Mouse (Mus musculus) hindbrain, embryonic 11.5 days (tissue): ENCODE data around the gene Eif2b4. TPM values are rescaled to one million over a fixed set of nuclear protein-coding genes. Genes with fewer than 3 reads are reported as not detected.

Experiments used
- ATAC-seq: fragments of 200-750 bp; cut with Nextera tagmentation; 2 replicates; pipeline ENCODE4 v1.8.0; 2017; ENCODE audit warnings: mild to moderate bottlenecking, moderate TSS enrichment, moderate library complexity; ENCODE audit not compliant: low FRiP score
- DNase-seq: peaks from one replicate; pipeline ENCODE4 v3.0.0-alpha.2; 2015; ENCODE audit warnings: low spot score
- H3K27ac ChIP-seq: fragments of 300-500 bp; sonication (generic); 2 replicates; pipeline ENCODE4 v1.5.1; 2014; ENCODE audit warnings: mild to moderate bottlenecking, low read depth, low read length
- H3K27me3 ChIP-seq: fragments of 300-500 bp; sonication (generic); 2 replicates; pipeline ENCODE4 v1.6.1; 2014; ENCODE audit warnings: mild to moderate bottlenecking, low read length, moderate library complexity, mixed read lengths; ENCODE audit not compliant: control insufficient read depth, insufficient read depth
- H3K36me3 ChIP-seq: fragments of 300-500 bp; sonication (generic); 2 replicates; pipeline ENCODE4 v1.6.1; 2014; ENCODE audit warnings: mild to moderate bottlenecking, low read length, moderate library complexity, mixed read lengths; ENCODE audit not compliant: control insufficient read depth, insufficient read depth
- H3K4me1 ChIP-seq: fragments of 300-500 bp; sonication (generic); replicated peaks from 2 replicates; pipeline ENCODE4 v1.6.1; 2014; ENCODE audit warnings: low read length, mixed read lengths; ENCODE audit not compliant: control insufficient read depth, insufficient read depth
- H3K4me2 ChIP-seq: fragments of 300-500 bp; sonication (generic); replicated peaks from 2 replicates; pipeline ENCODE4 v1.6.1; 2014; ENCODE audit warnings: mild to moderate bottlenecking, low read depth, low read length
- H3K4me3 ChIP-seq: fragments of 300-500 bp; sonication (generic); 2 replicates; pipeline ENCODE4 v1.5.1; 2014; ENCODE audit warnings: low read depth, low read length
- H3K9ac ChIP-seq: fragments of 300-500 bp; sonication (generic); 2 replicates; pipeline ENCODE4 v1.6.1; 2014; ENCODE audit warnings: low read depth, low read length
- H3K9me3 ChIP-seq: fragments of 300-500 bp; sonication (generic); 2 replicates; pipeline ENCODE4 v1.6.1; 2016; ENCODE audit warnings: low read length; ENCODE audit not compliant: control insufficient read depth
- WGBS: fragments of 180-500 bp; shearing (Covaris S2); extraction: QIAGEN DNeasy Blood & Tissue Kit; methylation state at CpG from one replicate; pipeline ENCODE4 v1.1.7; 2014; 5-methylcytosine and 5-hydroxymethylcytosine counted together
- polyA plus RNA-seq: library from polyadenylated mRNA; unstranded; fragments of >200 nt; fragmentation: Nextera tagmentation; extraction: Ambion mirVana; gene quantifications from 2 replicates; pipeline ENCODE4 v1.2.1, GENCODE M21; 2014

Gene Eif2b4
- polyA plus RNA-seq: 65.8 and 66.5 TPM in 2 replicates

DNA sequence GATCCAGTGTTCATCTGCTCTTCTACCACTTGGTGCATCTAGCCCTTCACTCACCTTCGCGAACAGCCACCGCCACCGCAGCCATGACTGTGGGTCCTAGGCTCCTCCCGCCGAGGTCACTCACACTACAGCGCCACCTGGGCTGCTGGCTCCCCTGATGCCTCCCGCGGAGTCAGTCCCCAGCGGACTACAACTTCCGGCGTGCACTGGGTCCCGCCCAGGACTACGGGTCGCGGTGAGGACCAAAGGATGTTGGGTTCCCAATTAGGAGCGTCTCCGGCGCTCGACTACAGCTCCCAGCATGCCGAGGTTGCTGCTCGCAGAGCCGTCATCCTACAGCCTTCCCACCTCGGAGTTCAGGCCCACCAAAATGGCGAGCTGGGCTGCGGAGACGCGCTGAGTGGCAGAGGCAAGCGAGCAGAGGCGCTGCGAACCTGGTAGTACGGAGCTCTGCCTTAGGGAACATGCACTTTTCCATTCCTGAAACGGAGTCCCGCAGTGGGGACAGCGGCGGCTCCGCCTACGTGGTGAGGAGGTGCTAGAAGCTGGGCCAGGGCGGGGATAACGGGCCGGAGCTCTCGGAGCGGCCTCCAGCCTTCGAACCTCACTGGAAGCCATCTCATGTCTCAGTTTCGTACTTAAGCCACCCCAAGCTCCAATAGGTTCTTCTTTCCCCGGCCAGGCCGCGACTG is at the start of gene Eif2b4, which contains the start of gene Snx17:
Eif2b4 (minus strand) TSS at position 492 of the 692 bp plus-strand sequence.
Snx17 (plus strand) TSS at position 289 of the 692 bp plus-strand sequence.
- ATAC-seq: peak; percentile 97

GRCm38 (mm10) chr5:31242191-31242590 is 49.0 kb upstream of the Eif2b4 start:
- no peaks in the 10 kb centered on the region for H3K27me3 ChIP-seq
- H3K4me1 ChIP-seq: peaks cover 5% of the 10 kb centered on the region; the same call in 1 of the 2 replicates
- H3K9ac ChIP-seq: peak overlapping the region; percentile 92; the same call in 1 of the 2 replicates

More for the DNA sequence above, at the start of gene Eif2b4, which contains the start of gene Snx17:
- Histone ChIP-seq H3K27me3 (no peaks in the 10 kb centered on the region), H3K36me3 (peaks cover 12% of the 10 kb centered on the region), H3K27ac (peak within 1 kb of the TSS; percentile 82), H3K4me3 (peak within 1 kb of the TSS; percentile 93), H3K4me2 (peak within 1 kb of the TSS; percentile 86), H3K4me1 (peaks cover 7% of the 10 kb centered on the region), H3K9ac (peak within 1 kb of the TSS; percentile 95), H3K9me3 (no peaks in the 10 kb centered on the region)
- under 1% methylated on average over 48 of the region's 48 CpGs for WGBS
- DNase-seq: peak; percentile 98

DNA sequence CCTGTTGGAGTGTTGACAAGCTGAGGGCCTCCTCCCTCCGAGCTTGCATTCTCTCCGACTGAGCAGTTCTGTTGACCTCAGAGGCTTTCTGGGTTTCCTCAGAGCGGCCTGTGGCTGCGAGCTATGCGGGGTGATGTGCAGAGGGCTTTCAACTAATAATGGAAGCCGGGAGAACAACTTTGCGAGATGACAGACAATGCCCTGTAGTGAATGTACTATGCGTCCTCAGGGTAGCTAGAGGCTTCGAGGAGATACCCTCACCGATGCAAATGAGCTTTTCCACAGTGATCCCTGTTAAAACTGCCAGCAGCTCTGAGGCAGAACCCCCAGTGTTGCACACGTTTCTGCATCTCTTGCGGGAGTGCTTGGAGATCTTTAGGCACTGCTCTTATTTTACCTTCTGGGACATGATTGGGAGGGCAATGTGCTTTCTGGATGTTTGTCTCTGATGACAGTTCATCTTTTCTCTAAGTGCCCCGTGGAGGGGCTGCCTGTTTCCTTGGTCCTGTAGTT is 48.3 kb upstream of the Eif2b4 start:
- Histone ChIP-seq H3K4me1 (peaks cover 5% of the 10 kb centered on the region; the same call in 1 of the 2 replicates), H3K4me3 (peak overlapping the region; percentile 92), H3K27me3 (no peaks in the 10 kb centered on the region), H3K36me3 (no peaks in the 10 kb centered on the region; the same call in 1 of the 2 replicates), H3K27ac (peak overlapping the region; percentile 97), H3K9me3 (no peaks in the 10 kb centered on the region), H3K4me2 (peak overlapping the region; percentile 78), H3K9ac (peak overlapping the region; percentile 92)
- ATAC-seq (no peak), DNase-seq (no peak)
- WGBS: under 1% methylated on average over 13 of the region's 13 CpGs

More at GRCm38 (mm10) chr5:31242191-31242590, 49.0 kb upstream of the Eif2b4 start:
- Histone ChIP-seq H3K36me3 (no peaks in the 10 kb centered on the region; the same call in 1 of the 2 replicates), H3K4me3 (peak overlapping the region; percentile 92), H3K4me2 (peak overlapping the region; percentile 78), H3K9me3 (no peaks in the 10 kb centered on the region), H3K27ac (no peak overlapping the region)
- ATAC-seq (no peak), DNase-seq (no peak)
- WGBS: 25% methylated on average over 10 of the region's 10 CpGs

DNA sequence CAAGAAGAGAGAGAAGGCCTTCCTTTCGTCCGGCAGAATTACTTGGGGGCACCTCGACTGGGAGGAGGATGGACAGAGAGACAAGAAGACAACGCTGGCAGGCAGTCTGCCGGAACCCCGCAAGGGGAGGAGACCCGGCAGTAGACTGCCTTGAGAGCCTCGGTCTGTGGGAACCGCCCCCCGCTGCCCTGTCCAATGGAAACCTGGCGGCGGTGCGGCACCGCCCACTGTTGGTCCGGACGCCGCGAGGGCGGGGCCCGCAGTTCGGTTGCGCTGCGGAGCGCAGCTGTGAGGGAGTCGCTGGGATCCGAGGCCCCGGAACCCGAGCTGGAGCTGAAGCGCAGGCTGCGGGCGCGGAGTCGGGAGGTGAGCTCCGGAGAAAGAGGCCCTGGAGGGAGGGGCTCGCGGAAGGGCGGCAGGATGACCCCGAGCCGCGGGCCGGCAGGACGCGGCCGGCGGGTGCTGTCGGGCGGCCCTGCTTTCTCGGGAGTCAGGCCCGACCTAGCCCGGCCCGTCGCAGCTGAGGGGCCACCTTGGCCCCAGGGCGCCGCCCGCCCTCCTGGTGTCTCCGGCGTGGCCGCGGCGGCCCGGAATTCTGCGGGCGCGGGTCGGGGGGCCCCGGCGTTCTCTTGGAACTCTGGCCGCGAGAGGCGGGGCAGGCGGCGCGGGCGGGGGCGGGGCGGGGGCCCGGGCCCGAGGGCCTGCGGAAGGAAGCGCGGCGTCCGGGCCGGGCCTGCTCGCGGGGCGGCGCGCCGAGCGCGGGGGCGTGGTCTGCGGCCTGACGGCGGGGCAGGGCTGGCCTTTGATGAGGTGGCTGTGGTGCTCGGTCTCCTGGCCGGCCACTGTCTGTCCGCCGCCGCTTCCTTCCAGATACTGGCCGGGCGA is 47.6 kb upstream of the Eif2b4 start, which contains the start of the genes Nrbp1 and Gm9970:
Nrbp1 (plus strand) TSS at position 228 of the 885 bp plus-strand sequence.
Gm9970 (minus strand) TSS at position 596 of the 885 bp plus-strand sequence.
- under 1% methylated on average over 48 of the region's 103 CpGs for WGBS
- Histone ChIP-seq H3K9ac (peak within 1 kb of the TSS; percentile 92), H3K4me1 (peaks cover 5% of the 10 kb centered on the region; the same call in 1 of the 2 replicates), H3K27ac (peak within 1 kb of the TSS; percentile 97), H3K36me3 (no peaks in the 10 kb centered on the region; the same call in 1 of the 2 replicates), H3K4me3 (peak within 1 kb of the TSS; percentile 92), H3K4me2 (peak within 1 kb of the TSS; percentile 78), H3K27me3 (no peaks in the 10 kb centered on the region), H3K9me3 (no peaks in the 10 kb centered on the region)
- DNase-seq: peak; percentile 97
- peak; percentile 99 for ATAC-seq

GRCm38 (mm10) chr5:31226641-31227040 is 33.4 kb upstream of the Eif2b4 start:
- Histone ChIP-seq H3K9ac (no peak overlapping the region), H3K4me2 (no peak overlapping the region), H3K36me3 (no peaks in the 10 kb centered on the region), H3K27me3 (no peaks in the 10 kb centered on the region), H3K9me3 (no peaks in the 10 kb centered on the region), H3K4me1 (no peaks in the 10 kb centered on the region), H3K27ac (no peak overlapping the region), H3K4me3 (no peak overlapping the region)
- DNase-seq (no peak), ATAC-seq (no peak)
- WGBS: 76% methylated on average over 1 of the region's 1 CpGs

DNA sequence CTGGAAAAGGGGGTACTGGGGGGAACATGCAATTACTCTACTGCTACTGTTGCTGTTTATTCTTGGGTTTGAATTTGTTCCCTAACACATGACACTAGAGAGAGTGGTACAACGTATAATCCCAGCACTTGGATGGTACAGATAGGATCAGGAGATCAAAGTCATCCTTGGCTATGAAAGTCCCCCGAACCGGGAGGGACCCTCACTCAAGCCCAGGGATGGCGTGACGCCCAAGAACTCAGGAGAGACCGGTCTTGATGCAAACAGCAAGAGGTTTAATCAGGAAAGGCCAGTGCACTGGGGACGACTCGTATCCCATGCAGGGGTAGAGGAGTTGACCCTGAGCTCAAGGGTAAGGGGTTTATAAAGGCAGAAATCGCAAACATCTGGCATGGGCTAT is 29.5 kb upstream of the Eif2b4 start:
- no peak overlapping the region for H3K9ac ChIP-seq
- no peak overlapping the region for H3K4me2 ChIP-seq
- H3K27ac ChIP-seq: no peak overlapping the region
- H3K4me3 ChIP-seq: no peak overlapping the region
- 95% methylated on average over 9 of the region's 9 CpGs for WGBS
- DNase-seq (no peak), ATAC-seq (no peak)
- no peaks in the 10 kb centered on the region for H3K9me3 ChIP-seq
- H3K36me3 ChIP-seq: no peaks in the 10 kb centered on the region
- no peaks in the 10 kb centered on the region for H3K27me3 ChIP-seq
- no peaks in the 10 kb centered on the region for H3K4me1 ChIP-seq

DNA sequence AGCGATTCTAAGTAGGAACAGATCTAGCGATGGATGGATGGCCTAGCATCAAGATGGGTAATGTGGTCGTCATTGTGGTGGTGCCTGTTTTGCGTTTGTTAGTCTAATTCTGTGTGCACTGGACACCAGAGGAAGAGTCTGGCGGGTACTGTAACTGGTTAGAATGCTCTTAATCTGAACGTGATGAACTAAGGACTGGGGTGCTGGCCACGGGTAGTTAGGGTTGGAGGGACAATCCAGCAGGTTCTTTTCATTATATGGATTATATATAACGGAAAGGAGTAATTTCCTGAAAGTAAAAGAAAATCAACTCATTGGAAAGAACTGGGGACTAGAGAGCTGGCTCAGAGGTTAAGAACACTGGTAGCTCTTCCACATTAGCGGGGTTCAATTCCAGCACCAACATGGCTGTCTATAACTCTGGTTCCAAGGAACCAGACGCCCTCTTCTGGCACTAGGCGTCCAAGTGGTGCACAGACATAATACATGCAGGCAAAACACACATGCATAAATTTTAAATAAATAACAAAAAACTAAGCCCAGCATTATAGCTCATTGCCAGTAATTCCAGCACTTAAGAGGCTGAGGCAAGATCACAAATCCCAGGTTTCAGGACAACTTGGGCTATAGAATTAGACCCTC is 28.2 kb upstream of the Eif2b4 start:
- Histone ChIP-seq H3K4me3 (peak overlapping the region; percentile 91), H3K27ac (peak overlapping the region; percentile 85), H3K9ac (peak overlapping the region; percentile 79), H3K27me3 (no peaks in the 10 kb centered on the region), H3K36me3 (no peaks in the 10 kb centered on the region), H3K4me2 (peak overlapping the region; percentile 70), H3K9me3 (no peaks in the 10 kb centered on the region), H3K4me1 (no peaks in the 10 kb centered on the region)
- DNase-seq (peak; percentile 69), ATAC-seq (no peak)
- 17% methylated on average over 11 of the region's 11 CpGs for WGBS
